Mouse (Mus musculus): ENCODE data around the gene Atoh8.

DNA sequence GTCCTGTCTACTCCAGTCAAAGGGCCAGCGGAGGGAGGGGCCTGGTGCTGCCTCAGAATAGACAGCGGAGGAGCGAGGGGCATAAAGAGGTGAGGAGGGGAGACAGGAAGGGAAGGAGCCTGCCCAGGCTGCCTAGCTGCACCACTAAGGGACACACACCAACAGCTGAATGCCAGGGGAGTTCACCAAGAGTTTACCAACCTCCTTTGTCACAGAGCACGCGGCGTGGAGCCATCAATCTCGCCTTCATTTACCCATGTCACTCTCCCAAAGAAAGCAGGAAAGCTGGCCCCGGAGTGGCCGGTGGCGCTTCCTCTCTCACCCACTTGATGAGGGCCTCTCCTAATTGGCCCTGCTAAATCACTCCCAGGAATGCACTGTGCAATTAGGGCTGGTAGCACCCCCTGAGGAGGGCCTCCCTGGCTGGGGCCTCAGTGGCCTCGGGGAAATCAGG is 13.1 kb downstream of the Atoh8 start:
- TF ChIP-seq CTCF (IDR thresholded peaks at IDR 0.05; ENCODE audit: control insufficient read depth, insufficient read depth, low read length) (no peak), POLR2A (IDR thresholded peaks at IDR 0.05; ENCODE audit: borderline replicate concordance, control insufficient read depth, low read depth, low read length) (no peak)

All from bone marrow, adult 2 months (tissue).